Mouse (Mus musculus) ES-Bruce4 (cell line): Measurements from ENCODE around the gene Iqcd.

Experiments used
- CTCF ChIP-seq: IDR thresholded peaks from one replicate; pipeline ENCODE4 v1.8.1; 2011; ENCODE audit warnings: low read depth, low read length
- EP300 ChIP-seq: IDR thresholded peaks from 2 replicates; pipeline ENCODE4 v1.6.1; 2011; ENCODE audit warnings: low read depth, low read length; ENCODE audit not compliant: insufficient read depth
- POLR2A ChIP-seq: IDR thresholded peaks from one replicate; pipeline ENCODE4 v1.8.1; 2011; ENCODE audit warnings: low read length; ENCODE audit not compliant: insufficient read depth

- TF ChIP-seq POLR2A (no peak), CTCF (no peak), EP300 (no peak)
Observed at GRCm38 (mm10) chr5:120605241-120605661, 16.4 kb downstream of the Iqcd start.
